Mouse (Mus musculus) thymus, adult 2 months (tissue): ENCODE data around the gene Cend1. TPM values are rescaled to one million over a fixed set of nuclear protein-coding genes. Genes with fewer than 3 reads are reported as not detected.

Source experiments
- DNase-seq: peaks from one replicate; pipeline ENCODE4 v3.0.0; 2021
- H3K27ac ChIP-seq: fragments of 200-500 bp; 2 replicates; pipeline ENCODE4 v1.5.1; 2012; ENCODE audit warnings: low read length, control low read depth; ENCODE audit not compliant: control insufficient read depth, insufficient read depth
- H3K27me3 ChIP-seq: fragments of 200-500 bp; 2 replicates; pipeline ENCODE4 v1.6.1; 2012; ENCODE audit warnings: mild to moderate bottlenecking, low read length, moderate library complexity, mixed read lengths; ENCODE audit not compliant: control insufficient read depth, insufficient read depth
- H3K36me3 ChIP-seq: fragments of 200-500 bp; 2 replicates; pipeline ENCODE4 v1.6.1; 2012; ENCODE audit warnings: mild to moderate bottlenecking, low read length, moderate library complexity; ENCODE audit not compliant: control insufficient read depth, insufficient read depth
- H3K4me1 ChIP-seq: fragments of 200-500 bp; replicated peaks from 2 replicates; pipeline ENCODE4 v1.6.1; 2012; ENCODE audit warnings: low read length; ENCODE audit not compliant: control insufficient read depth, insufficient read depth
- H3K4me3 ChIP-seq: fragments of 200-500 bp; 2 replicates; pipeline ENCODE4 v1.5.1; 2012; ENCODE audit warnings: mild to moderate bottlenecking, low read length, control low read depth, moderate library complexity; ENCODE audit not compliant: control insufficient read depth, insufficient read depth
- CTCF ChIP-seq: fragments of 200-500 bp; IDR thresholded peaks from 2 replicates; pipeline ENCODE4 v1.5.1; 2012; ENCODE audit warnings: mild to moderate bottlenecking, control low read depth, low read length, moderate library complexity, borderline replicate concordance; ENCODE audit not compliant: control insufficient read depth, poor library complexity, insufficient read depth; ENCODE audit errors: extremely low read depth
- POLR2A ChIP-seq: fragments of 200-500 bp; IDR thresholded peaks from 2 replicates; pipeline ENCODE4 v1.6.1; 2012; ENCODE audit warnings: mild to moderate bottlenecking, low read length, control low read depth, moderate library complexity; ENCODE audit not compliant: control insufficient read depth, poor library complexity, insufficient read depth; ENCODE audit errors: extremely low read depth
- WGBS: fragments of 180-500 bp; shearing (Covaris S2); methylation state at CpG from one replicate; pipeline ENCODE4 v1.1.7; 2018; 5-methylcytosine and 5-hydroxymethylcytosine counted together
- polyA plus RNA-seq: library from polyadenylated mRNA; depleted of rRNA; stranded (reverse); fragments of >200 nt; gene quantifications from 2 replicates; pipeline ENCODE4 v1.2.3, GENCODE M21; 2012; rRNA removed

Gene Cend1
- 0.43 and 0.63 TPM in 2 replicates for polyA plus RNA-seq

DNA sequence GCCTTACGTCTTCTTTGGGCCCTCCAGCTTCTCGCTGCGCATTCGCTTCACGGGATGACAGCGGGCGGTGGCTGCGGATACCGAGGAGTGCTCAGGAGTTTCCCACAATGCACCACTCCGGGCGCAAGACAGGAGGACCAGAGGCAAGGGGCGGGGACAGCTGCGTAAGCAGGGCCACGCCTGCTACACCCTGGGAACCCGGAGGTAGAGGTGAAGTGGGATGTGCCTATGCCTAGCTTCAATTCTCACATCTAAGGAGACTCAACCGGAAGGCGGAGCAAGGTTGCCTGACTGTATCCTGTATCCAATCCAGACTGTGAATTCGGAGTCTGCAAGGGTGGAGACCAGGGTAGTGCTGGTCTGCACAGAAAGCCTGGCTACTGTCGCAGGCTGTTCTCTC is at the start of gene Cend1:
Gene Cend1, minus strand, starts transcription at position 182 of the 400 bp plus-strand sequence.
- Histone ChIP-seq H3K36me3 (no peaks in the 10 kb centered on the region), H3K27ac (no peak within 1 kb of the TSS), H3K4me1 (peaks cover 20% of the 10 kb centered on the region), H3K27me3 (no peaks in the 10 kb centered on the region), H3K4me3 (no peak within 1 kb of the TSS)
- DNase-seq = no peak
- 71% methylated on average over 19 of the region's 19 CpGs for WGBS
- TF ChIP-seq POLR2A (no peak), CTCF (no peak)

DNA sequence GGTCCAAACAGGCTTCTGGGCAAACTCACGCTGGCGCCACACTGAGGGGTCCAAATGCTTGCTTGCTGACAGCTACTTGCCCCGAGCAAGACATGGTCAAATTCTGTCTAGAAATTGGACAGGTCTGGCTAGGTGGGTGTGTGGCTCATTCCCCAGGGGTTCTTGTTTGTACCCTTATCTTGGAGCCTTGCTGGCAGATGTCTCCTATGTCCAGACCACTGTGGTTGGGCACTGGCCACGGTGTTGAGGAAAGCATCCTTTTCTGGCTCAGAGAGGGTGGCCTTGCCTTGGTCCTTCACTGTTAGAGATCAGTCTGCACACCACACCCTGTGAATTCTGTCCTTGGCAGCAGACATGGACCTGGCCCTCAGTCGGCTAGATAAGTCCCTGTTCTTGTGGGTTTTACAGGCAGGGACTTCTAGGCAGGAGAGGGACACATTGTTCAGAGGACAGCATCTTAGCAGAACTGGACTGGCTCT is 49.0 kb upstream of the Cend1 start:
- DNase-seq = no peak
- no peak overlapping the region for H3K4me3 ChIP-seq
- H3K27me3 ChIP-seq = peaks cover 11% of the 10 kb centered on the region; the same call in 1 of the 2 replicates
- H3K4me1 ChIP-seq = peaks cover 48% of the 10 kb centered on the region
- TF ChIP-seq POLR2A (no peak), CTCF (no peak)
- 7% methylated on average over 5 of the region's 5 CpGs for WGBS
- H3K36me3 ChIP-seq = no peaks in the 10 kb centered on the region
- H3K27ac ChIP-seq = no peak overlapping the region

DNA sequence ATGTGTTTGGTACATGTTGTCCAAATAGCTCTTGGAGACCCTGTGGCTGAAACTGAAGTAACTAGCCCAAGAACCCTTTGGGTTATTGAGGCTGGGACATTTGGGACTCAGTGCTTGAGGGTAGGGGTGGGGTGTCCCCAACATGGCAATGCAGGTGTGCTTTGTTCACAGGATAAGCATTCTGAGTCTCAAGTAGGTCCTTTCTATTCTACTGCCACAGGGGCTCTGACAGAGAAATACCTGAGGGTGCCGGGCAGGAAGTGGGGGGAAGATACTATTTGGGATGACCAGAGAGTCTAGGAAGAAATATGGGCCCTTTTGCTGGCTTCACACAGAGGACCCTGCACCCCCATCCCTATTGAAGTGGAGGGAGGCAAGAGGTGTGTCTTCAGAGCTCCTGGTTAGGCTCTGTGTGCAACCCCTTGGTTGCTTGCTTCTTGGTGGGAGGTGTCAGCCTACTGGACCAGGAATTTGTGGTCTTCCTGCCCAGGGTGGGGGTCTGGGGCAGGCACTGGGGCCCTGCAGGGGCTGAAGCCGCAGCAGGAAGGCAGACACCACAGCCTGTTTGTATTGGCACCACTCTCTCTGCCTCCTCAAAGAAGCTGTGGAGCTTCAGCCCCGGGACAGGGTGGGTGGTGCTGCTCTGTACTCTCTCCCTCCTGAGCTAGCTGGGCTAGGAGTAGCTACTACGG is 48.4 kb upstream of the Cend1 start:
- no peak for DNase-seq
- Histone ChIP-seq H3K4me3 (no peak overlapping the region), H3K27me3 (peaks cover 11% of the 10 kb centered on the region; the same call in 1 of the 2 replicates), H3K27ac (no peak overlapping the region), H3K4me1 (peaks cover 48% of the 10 kb centered on the region), H3K36me3 (no peaks in the 10 kb centered on the region)
- 3% methylated on average over 4 of the region's 4 CpGs for WGBS
- no peak for TF ChIP-seq CTCF
- TF ChIP-seq POLR2A = no peak

DNA sequence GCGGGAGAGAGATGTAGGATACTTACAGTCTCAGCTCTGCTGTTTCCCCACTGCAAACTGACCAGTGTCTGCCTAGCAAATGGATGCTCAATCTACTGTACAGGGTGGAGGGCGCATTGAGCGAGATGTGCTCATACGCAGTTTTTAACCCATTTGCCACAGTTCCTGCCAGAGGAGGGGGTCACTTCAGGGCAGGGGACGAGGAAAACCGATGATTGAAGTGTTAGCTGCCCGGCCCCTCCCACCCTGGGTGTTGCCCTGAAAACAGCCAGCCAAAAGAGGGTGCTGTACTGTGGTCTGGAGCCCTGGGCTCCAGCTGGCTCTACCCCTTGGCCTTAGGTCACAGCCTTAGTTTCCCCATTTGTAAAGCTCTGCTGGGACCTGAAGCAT is 47.7 kb upstream of the Cend1 start:
- no peak for TF ChIP-seq CTCF
- TF ChIP-seq POLR2A = no peak
- no peak for DNase-seq
- WGBS = 4% methylated on average over 7 of the region's 7 CpGs
- Histone ChIP-seq H3K27me3 (peaks cover 5% of the 10 kb centered on the region; the same call in 1 of the 2 replicates), H3K4me3 (no peak overlapping the region), H3K36me3 (no peaks in the 10 kb centered on the region), H3K27ac (no peak overlapping the region), H3K4me1 (peaks cover 42% of the 10 kb centered on the region)

DNA sequence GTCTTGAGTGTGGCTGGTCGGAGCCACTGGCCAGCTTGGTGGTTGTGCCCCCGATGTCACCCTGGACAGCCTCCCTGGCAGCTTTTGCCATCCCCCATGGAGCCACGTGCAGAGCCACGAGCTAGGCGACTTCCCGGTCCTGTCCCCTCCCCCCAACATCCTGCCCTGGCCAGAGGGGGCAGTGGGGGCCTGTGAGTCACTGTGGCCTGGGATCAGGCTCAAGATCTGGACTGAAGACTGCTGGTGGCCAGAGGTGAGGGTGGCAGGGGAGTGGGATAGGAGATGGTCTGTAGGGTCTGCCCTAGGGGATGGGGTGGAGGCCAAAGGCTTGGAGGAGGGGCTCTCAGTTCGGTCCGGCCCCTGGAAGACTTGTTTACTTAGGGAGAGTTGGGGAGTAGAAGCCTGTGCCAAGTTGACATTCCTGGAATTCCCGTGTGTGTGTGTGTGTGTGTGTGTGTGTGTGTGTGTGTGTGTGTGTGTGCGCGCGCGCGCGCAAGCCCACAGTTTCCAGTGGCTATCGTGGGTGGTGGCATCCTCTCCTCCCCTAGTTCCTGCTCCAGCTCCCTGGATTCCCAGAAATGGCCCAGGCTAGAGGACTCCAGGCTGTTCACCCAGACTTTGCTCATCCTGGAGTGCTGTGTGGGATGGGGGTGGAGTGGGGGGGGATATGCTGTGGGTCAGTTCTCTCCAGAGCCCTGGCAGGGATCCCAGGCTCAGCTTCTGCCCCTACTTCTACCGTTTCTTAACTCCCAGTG is 47.1 kb upstream of the Cend1 start:
- H3K4me1 ChIP-seq = peaks cover 37% of the 10 kb centered on the region
- DNase-seq = no peak

DNA sequence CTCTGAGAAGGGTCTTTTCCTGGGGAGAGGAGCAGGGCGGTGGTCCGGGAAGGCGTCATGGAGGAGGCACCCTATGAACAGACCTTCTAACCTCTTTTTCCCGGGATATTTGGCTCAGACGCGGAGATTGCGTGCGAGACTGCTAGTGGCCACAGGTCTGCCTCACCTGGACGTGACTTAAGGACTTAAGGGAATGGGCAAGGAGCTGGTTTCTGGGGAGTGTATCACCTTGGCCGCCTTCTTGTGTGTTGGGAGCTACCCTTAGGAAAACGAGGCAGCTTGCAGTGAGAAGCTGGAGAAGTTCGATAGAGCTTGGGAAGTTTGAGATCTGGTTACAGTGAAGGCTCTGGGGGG is 46.5 kb upstream of the Cend1 start:
- no peak for DNase-seq
- Histone ChIP-seq H3K4me1 (peaks cover 31% of the 10 kb centered on the region), H3K27ac (no peak overlapping the region), H3K27me3 (no peaks in the 10 kb centered on the region), H3K36me3 (no peaks in the 10 kb centered on the region), H3K4me3 (peak overlapping the region; percentile 70)
- TF ChIP-seq CTCF (no peak), POLR2A (no peak)
- WGBS = 3% methylated on average over 12 of the region's 12 CpGs

More for the DNA sequence above, 47.1 kb upstream of the Cend1 start:
- TF ChIP-seq CTCF (no peak), POLR2A (no peak)
- H3K27ac ChIP-seq = no peak overlapping the region
- 2% methylated on average over 16 of the region's 17 CpGs for WGBS
- peak overlapping the region; percentile 4; the same call in 1 of the 2 replicates for H3K4me3 ChIP-seq
- H3K36me3 ChIP-seq = no peaks in the 10 kb centered on the region
- H3K27me3 ChIP-seq = no peaks in the 10 kb centered on the region; the same call in 1 of the 2 replicates
